ENCODE assay signal across 8 mouse cellular contexts in genomic region chr6:34709289-34709688, GRCm38 (mm10).
DNase-seq lines count a peak whose midpoint lies in the region; ATAC-seq and TF ChIP-seq lines count a peak whose summit lies in the region.

No protein-coding gene starts in this region.

- no peak for TF ChIP-seq POLR2A in small intestine, adult 2 months (IDR thresholded peaks at IDR 0.05; ENCODE audit: low read depth, low read length)

- WGBS in hindbrain, postnatal 0 days = 3% methylated on average over 11 of the region's 11 CpGs
- WGBS in small intestine, adult 2 months = 21% methylated on average over 11 of the region's 11 CpGs

- H3K4me2 ChIP-seq in hindbrain, postnatal 0 days (ENCODE audit: low read depth, low read length) = peak overlapping the region; percentile 75

- H3K36me3 ChIP-seq in hindbrain, postnatal 0 days (ENCODE audit: insufficient read depth, low read length) = no peaks in the 10 kb centered on the region
- no peaks in the 10 kb centered on the region for H3K36me3 ChIP-seq in small intestine, adult 2 months (ENCODE audit: control insufficient read depth, insufficient read depth, low read length)

- TF ChIP-seq CTCF in hindbrain, postnatal 0 days (IDR thresholded peaks at IDR 0.05; ENCODE audit: low read depth) = no peak
- TF ChIP-seq CTCF in small intestine, adult 2 months (IDR thresholded peaks at IDR 0.05; ENCODE audit: extremely low read depth, insufficient read length, insufficient replicate concordance, low read depth, low read length) = no peak

- peak overlapping the region; percentile 65 for H3K9ac ChIP-seq in hindbrain, postnatal 0 days (replicated peaks; ENCODE audit: low read length)

- H3K4me3 ChIP-seq in hindbrain, postnatal 0 days (ENCODE audit: low read length) = peak overlapping the region; percentile 51
- H3K4me3 ChIP-seq in small intestine, adult 2 months (ENCODE audit: low read depth, low read length) = peak overlapping the region; percentile 59

- DNase-seq in adrenal gland, adult 2 months = peak; percentile 75
- DNase-seq in cerebellum, postnatal 14 days = peak; percentile 69 to 74
- peak; percentile 50 for DNase-seq in gastrocnemius, postnatal 10 days
- DNase-seq in hindbrain, postnatal 0 days (ENCODE audit: low spot score) = peak; percentile 84
- peak; percentile 23 to 47 for DNase-seq in left cerebral cortex, adult 9 months (ENCODE audit: low spot score in 2 of 2)
- peak; percentile 73 to 84 for DNase-seq in lung, postnatal 4 days
- DNase-seq in spleen, postnatal 36 days (ENCODE audit: low spot score in 2 of 2) = no peak

- peaks cover 15% of the 10 kb centered on the region for H3K4me1 ChIP-seq in hindbrain, postnatal 0 days (ENCODE audit: insufficient read depth, low read length)
- peaks cover 11% of the 10 kb centered on the region for H3K4me1 ChIP-seq in small intestine, adult 2 months (ENCODE audit: control insufficient read depth, insufficient read depth, insufficient read length, low read length)

- no peaks in the 10 kb centered on the region for H3K27me3 ChIP-seq in hindbrain, postnatal 0 days (ENCODE audit: insufficient read depth, low read length)
- H3K27me3 ChIP-seq in small intestine, adult 2 months (ENCODE audit: control insufficient read depth, insufficient read depth, low read length) = no peaks in the 10 kb centered on the region

- 0 out of 2 replicates have a peak, but pooled peaks cover 3% of the 10 kb centered on the region for H3K9me3 ChIP-seq in hindbrain, postnatal 0 days (ENCODE audit: low read length)

- H3K27ac ChIP-seq in hindbrain, postnatal 0 days = peak overlapping the region; percentile 76
- peak overlapping the region; percentile 51 for H3K27ac ChIP-seq in small intestine, adult 2 months (ENCODE audit: insufficient read depth, low read depth, low read length)

- ATAC-seq in hindbrain, postnatal 0 days = peak; percentile 89

Comparison
In these comparisons a context has a peak if more than half of its experiments do, and no peak if none do; other contexts are left out.
1. DNase-seq: peak in adrenal gland, adult 2 months (single experiment), cerebellum, postnatal 14 days (2 of 2), gastrocnemius, postnatal 10 days (single experiment), hindbrain, postnatal 0 days (single experiment), left cerebral cortex, adult 9 months (2 of 2) and lung, postnatal 4 days (2 of 2); none in spleen, postnatal 36 days (0 of 2).